Mouse (Mus musculus) kidney, adult 8-10 months (tissue): ENCODE measurements around the gene Mettl16.
"Not testable (repeated sequence)": the region's sequence is repeated elsewhere in the genome, so short reads cannot be mapped to it uniquely, and the experiment has no call there.

Source experiments
- DNase-seq, 2 experiments: peaks; one replicate each; pipeline ENCODE4 v3.0.0; 2022

The Mettl16 gene

DNA sequence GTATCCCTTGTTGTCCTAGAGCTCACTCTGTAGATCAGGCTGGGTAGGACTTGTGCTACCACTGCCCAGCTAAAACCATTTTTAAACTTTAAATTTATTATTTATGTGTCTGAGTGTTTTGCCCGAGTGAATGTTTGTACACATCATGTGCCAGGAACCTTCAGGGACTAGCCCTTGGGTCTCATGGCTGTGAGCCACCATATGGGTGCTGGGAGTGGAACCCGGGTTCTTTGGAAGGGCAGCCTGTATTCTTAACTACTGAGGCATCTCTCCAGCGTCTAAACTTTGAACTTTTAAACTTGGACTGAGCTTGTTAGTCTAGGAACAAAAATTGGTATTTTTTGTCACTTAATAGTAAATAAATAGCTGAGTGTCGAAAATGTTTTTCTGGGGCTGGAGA lies 22.2 kb downstream of the Mettl16 start:
- peak in 1 of 2 experiments; percentile 12 for DNase-seq

- no peak for DNase-seq
These were observed 30.0 kb downstream of the Mettl16 start for GRCm38 (mm10) chr11:74800658-74801057.

DNA sequence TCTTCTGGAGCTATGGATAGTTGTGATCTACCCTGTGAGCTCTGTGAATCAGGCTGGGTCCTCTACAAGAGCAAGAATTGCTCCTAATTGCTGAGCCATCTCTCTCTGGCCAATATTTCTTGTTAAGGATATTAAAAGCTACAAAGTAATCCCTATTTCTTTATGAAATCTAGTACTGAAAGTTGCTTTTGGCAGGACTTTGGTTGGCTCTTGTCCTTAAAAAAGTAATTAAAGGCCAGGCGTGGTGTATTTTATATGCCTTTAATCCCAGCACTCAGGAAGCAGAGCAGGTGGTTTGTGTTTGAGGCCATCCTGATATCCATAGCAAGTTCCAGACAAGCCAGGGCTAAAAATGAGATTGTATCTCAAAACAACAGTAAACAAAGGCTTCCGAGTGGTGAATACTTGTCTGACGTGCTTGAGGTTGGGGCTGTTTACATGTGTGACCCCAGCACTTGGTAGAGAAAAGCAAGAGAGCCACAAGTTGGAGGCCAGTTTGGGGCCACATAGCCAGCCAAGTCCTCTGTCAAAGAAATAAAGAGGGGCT lies 33.5 kb downstream of the Mettl16 start:
- DNase-seq = no peak

DNA sequence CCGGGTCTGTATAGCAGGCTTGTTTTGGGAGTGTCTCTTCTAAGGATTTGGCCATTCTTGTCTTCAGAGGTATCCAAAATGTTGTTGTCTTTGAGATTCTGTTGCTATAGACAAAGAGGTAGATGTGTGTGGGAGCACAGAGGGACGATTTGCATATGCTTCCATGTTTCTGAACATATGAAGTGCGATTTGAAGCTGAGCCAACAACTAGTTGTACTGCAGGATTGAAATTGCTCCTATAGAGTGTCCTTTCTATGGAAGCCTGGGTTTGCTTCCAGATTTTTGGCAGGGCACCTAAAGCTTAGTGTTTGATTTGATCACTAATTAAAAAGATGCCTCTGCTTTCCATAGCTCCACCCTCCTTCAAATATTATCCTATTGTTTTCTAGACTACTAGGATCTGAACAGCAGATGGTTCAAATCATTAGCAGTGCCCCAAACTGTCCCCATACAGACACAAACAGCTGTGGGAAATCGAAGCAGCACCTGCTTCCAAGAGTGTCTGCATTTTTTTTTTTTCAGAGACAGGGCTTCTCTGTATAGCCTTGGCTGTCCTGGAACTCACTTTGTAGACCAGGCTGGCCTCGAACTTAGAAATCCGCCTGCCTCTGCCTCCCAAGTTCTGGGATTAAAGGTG lies 36.7 kb downstream of the Mettl16 start:
- DNase-seq = no peak

DNA sequence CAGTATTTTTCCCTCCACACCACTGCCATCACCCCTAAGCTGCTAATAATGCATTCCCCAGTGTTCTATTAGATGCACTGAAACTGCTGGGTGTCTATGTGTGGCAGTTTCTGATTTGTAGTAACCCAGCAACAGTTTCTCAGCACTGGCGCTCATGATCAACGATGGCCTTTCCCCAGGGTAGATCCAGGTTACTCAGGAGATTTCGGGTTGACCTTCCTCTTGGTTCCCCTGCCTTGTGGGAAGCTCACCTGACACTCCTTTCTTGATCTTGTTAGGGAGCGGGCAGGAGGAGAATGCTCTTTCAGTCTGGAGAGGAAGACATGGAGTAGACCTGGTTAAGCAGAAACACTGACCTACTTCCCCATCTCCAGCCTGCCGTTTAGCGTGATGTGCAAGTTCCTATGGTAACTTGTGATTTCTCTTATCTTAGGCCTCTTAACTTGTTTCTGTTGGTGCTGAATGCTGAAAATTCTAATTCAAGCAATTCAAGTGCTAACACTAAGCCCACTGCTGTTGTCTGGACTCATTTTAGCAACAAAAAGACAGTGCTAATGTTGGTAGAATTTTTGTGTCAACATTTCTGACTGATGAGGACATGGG lies 37.7 kb downstream of the Mettl16 start:
- no peak for DNase-seq

- no peak for DNase-seq
These were observed 39.5 kb downstream of the Mettl16 start for GRCm38 (mm10) chr11:74810134-74810533.

GRCm38 (mm10) chr11:74811027-74811426 lies 40.4 kb downstream of the Mettl16 start:
- not testable (repeated sequence) for DNase-seq

DNA sequence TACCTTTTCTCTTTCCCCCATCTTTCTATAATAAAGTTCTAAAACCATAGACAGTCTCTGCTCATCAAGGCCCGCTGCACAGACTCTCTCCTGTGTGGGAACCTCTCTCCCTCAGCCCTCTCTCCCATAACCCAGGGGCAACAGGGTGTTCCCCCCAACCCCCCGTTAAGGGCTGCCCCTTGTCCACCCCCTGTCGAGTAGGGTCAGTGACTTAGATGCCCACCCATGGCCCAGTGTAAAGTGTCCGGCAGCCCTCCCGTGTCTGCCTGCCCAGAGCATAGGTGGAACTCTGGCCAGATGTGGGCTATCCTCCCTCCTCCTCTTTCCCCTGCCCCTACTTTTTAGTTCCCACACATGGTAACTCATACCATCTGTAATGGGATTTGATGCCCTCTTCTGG lies 40.9 kb downstream of the Mettl16 start:
- DNase-seq = no peak

DNA sequence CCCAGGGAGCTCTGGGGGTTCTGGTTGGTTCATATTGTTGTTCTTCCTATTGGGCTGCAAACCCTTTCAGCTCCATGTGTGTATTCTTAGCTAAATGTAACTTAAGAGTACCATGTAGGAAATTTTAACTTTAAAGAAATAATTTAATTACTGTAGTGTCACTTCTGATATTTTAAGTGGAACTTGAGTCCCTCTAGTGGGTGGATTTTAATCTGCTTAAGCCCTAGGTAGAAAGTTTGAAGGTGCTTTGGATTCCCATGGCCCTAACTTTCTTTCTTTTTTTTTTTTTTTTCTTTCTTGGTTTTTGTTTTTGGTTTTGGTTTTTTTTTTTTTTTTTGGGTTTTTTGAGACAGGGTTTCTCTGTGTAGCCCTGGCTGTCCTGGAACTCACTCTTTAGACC lies 45.2 kb downstream of the Mettl16 start:
- no peak for DNase-seq

- DNase-seq = peak; percentile 29 to 43
These were observed 50.3 kb downstream of the Mettl16 start for GRCm38 (mm10) chr11:74820921-74821320.

DNA sequence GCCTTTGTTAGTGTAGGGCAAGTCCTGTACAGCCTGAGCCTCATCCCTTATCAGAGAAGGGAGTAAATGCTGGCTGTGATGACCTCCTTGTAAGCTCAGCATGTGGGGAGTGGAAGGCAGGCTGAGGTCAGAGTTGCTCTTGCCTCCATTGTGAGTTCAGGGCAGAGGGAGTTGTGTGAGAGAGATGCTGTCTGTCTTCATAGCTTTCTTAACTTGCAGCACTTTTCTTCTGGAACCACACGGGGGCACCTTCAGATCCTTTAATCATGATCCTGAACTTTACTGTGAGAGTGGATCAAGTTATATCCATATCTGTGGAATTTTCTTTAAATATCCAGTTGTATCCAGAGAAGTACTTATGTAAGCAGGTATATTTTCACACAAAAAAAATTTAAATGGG lies 50.8 kb downstream of the Mettl16 start:
- peak; percentile 42 to 58 for DNase-seq

- DNase-seq = peak; percentile 83 to 89
These were observed 52.3 kb downstream of the Mettl16 start for GRCm38 (mm10) chr11:74822746-74823440.

- peak; percentile 40 to 68 for DNase-seq
These were observed 55.5 kb downstream of the Mettl16 start for GRCm38 (mm10) chr11:74826151-74826550.

DNA sequence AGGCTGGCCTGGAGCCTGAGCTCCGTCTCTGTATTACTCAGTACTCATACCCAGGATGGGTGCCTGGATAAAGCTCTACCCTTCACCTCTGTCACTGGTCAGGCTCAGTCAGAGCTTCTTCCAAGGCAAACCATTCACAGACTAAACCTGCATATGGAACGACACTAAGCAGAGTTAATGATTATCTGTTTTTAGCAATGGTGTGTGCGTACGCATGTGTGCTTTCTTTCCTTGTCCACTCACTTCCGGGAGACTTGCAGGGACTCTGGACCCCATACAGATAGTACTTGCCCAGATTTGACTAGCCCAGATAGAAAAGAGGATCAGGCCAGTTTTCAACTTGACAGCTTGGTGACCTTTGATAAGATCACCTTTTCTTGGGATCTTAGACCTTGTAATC lies 56.1 kb downstream of the Mettl16 start:
- peak; percentile 38 to 73 for DNase-seq

- no peak for DNase-seq
These were observed 57.3 kb downstream of the Mettl16 start for GRCm38 (mm10) chr11:74827791-74828403.

- no peak for DNase-seq
These were observed 57.8 kb downstream of the Mettl16 start for GRCm38 (mm10) chr11:74828404-74828931.

DNA sequence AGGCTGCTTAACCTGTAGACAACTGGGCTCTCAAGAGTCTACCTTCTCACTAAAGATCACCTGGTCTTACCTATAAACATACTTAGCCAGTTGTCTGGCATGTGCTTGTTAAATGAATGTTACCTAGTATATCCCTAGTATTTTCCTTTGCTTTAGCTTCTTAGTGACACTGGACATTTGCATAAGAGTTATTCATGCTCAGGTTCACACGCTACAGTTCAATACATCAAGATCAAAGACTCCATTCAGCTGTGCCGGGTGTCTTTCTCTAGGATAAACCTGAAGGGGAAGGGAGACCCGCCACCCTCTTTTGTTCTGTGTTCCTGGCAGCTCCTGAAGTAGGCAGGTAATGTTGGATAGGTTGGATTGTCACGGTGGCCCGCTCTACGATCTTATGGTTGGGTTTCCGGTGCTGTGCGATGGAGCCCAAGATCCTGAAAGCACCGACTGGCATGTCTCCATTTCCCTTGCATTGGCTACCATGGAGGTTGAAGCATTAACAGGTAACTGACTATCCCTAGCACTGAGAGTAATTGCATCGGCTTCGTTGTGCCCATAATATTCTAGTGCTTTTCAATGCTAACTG lies 58.4 kb downstream of the Mettl16 start:
- no peak for DNase-seq

GRCm38 (mm10) chr11:74829812-74830211 lies 59.2 kb downstream of the Mettl16 start:
- peak; percentile 85 to 87 for DNase-seq

DNA sequence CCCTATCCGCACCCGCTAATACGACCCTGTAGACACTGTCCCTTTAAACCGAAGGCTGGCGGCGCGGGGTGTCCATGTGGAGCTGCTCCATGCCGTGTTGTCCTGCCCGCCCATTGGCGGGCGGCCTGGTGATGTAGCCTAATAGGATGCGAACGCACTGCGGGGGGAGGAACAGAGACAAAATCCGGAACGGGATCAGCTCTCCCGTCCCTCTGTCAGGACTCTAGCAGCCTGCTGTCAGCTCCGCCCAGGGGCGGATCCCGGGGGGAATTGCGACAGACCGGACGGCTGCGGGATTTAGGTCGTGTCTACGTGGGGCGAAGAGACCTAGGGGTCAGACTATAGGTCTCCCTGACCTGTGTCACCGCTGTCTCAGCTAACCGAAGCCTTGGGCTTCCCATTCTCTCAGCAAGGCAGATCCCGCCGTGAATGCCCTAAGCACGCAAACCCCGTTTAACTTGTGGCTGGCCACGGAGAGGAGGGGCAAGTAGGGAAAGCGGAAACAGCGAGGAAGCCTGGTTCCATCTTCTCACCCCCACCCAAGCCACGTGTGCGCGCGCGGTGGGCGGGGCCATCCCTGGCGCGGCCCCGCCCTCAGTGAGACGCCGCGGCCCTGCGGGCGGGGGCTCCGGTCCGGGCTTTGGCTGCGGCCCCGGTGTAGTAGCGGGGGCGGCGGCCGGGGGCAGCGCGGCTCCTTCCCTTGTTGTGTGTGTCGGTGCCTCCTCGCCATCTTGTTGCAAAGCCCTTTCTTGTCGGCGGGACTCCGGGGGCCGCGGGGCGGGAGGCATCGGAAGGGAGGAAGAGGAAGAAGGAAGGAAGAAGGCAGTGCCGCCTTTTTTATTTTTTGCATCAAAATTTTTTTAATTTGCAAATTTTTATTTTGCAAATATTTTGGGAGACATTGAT lies 59.9 kb downstream of the Mettl16 start, which contains the start of gene Mnt:
Gene Mnt, plus strand, starts transcription at position 665 of the 906 bp plus-strand sequence.
- peak; percentile 99 to 100 for DNase-seq

DNA sequence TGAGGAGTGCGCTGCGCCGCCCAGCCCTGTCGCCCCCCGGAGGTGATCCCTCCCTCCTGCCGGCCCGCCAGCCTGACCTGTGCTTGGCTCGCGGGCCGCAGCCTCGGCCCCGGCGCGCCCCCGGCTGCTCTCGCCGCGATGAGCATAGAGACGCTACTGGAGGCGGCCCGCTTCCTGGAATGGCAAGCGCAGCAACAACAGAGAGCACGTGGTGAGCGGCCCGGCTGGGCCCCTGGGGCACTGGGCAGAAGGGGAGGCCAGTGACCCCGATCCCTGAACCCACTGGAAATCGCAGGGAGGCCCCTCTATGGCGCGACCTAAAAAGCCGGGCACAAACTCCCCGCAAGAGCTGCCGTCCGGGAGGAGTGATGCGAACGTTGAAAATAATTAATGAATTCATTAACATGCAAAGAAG lies 60.6 kb downstream of the Mettl16 start:
- peak in 1 of 2 experiments; percentile 65 for DNase-seq
